Mouse (Mus musculus): ENCODE data around the gene Plscr2.

The Plscr2 gene

GRCm38 (mm10) chr9:92275486-92276207, at the start of gene Plscr2:
Gene Plscr2 (plus strand): TSS chr9:92275602.
- peak; percentile 6 for DNase-seq (ENCODE audit: low spot score)

DNA sequence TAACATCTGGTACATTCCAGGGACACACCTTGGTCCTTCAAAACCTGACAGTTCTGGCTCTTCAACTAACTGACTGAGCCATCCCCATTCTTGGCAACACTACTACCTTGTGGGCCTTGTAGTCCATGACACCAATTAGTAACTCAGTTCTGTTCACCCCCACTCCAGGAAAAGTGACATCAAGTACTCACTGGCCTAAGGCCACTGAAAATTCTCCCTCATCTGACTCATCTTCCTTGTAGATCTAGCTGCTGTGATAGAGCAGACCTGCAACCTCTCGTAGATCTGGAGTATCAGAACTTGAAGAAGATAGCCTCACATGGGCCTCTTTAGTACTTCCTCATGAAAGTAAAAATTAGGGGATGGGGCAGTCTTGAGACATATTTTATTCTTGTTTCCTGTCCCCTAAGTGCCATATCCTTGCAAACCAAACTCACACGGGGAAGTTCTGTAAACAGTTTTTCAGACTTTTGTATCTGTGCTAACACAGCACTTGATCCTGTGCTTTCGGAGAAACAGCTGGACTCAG, 49.2 kb upstream of the Plscr2 start:
- DNase-seq (ENCODE audit: low spot score), result no peak

GRCm38 (mm10) chr9:92226795-92227194, 48.6 kb upstream of the Plscr2 start:
- no peak for DNase-seq (ENCODE audit: low spot score)

DNA sequence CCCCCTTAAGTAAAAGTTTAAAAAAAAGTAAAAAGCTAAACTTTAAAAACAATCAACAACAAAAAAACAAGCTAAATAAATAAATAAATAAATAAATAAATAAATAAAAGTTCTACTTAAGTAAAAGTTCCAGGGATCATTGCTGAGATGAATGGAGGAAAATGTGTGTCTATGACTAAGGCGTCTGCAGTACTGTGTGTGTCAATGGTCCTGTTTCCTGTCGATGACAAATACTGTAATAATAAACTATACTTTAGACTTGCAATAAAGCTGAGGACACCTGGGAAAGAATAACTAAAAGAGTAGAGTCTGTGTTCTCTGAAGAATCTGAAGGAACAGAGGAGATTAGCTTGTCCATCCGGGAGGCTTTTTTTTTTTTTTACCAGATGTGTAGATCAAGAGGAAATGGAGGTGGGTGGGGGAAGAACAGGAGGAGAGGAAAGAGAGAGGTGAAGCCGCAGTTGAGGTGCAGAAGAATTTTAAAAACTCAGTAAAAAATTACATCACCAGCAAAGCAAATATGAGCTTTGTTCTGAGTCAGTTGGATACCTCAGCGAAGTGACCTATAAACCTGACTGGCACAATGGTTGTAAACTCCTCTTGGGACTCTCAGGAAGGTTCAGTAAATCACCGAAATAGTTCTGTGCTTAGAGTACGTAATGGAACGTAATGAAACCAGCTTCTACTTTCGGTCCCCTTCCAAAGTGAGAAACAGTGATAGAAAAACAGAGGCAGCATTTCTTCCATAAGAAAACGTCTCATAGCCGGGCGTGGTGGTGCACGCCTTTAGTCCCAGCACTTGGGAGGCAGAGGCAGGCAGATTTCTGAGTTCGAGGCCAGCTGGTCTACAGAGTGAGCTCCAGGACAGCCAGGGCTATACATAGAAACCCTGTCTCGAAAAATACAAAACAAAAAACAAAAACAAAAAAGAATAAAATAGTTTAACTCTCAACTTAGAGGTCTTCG, 46.3 kb upstream of the Plscr2 start:
- DNase-seq (ENCODE audit: low spot score), result no peak

DNA sequence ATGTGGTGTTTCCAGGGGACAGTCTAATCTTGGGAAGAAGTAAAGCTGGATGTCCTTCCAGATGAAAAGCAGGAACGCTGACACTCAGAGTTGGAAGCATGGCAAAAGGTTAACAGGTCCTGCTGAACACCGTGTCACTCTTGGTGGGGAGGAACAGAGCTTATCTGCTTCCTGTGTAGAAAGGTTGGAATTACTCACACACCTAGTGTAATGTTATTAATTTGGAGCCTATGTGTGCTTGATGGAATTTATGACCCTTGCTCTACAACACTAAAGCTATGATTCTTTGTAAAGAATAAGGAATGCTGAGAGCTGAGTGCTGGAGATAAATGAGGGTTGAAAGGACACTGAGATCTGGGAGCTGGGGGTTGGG, 45.6 kb upstream of the Plscr2 start:
- DNase-seq (ENCODE audit: low spot score), result no peak

DNA sequence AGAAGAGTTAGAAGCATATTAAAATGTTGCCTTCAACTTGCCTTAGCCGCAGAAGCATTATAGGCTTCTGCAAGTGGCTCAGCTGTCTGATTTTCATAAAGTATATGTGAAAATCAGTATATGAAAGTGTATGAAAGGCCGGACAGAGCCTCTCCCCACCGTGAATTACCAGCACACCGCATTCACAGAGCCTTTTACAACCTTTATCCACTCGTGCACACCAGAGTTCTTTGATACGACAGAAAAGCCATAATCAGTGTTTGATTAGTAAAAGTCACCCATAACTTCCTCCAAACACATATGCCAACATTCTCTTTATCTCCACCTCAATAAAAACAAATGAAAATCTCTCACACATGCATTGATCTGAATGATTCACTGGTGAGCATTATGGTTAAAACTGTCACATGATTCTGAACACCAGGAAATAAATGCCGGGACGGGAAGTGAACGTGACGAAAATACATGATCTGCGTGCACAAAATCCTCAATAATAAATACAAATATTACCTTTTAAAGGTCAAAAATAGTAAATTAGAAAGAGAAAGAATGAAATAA, 40.4 kb upstream of the Plscr2 start:
- DNase-seq (ENCODE audit: low spot score), result no peak

DNA sequence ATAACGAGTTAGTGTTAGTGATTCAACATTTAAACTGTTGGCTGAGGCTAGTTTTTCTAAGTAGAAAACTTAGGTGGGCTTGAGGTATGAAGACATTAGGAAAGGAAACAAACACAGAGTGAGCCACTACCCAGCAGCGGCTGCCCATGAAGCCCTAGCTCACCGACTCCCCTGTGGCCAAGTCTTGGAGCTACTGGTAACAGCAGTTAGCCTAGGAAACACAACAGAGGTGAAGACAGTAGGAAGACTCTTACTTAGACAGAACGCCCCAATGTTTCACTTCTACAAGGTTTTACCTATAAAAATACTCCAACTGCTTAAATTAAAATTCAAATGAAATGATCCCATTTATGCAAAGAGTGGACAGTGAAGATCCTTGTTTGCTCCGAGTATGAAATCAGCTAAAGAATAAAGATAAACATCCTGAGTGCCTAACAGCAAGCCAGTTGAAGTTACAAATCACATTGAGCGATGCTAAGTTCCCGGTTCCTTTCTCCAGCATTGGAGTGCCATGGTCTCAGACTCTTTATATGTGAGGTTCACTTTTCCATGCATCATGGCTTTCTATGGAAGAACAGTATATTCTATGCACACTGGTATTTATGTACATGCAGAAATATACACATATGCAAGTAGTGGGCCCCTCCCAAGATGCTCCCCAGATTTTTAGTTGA, 26.5 kb upstream of the Plscr2 start:
- DNase-seq (ENCODE audit: low spot score), result no peak

DNA sequence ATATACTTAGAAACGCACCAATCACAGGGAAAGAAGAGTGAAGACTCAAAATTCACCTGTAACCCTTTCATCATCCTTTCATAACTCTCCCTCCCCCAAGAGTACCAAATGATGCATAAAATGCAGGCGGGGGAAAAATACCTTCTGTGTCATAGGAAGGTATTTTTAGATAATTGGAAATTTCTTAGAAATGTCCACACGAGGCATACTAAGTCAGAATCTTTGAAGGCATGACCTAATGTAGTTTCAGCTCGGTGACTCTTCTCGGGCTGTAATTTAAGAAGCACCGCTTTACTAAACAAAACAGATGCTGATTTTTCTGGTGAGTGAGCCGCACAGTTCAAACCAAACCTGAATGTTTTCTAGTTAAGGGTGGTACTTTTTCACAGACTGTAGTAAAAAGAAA, 26.0 kb upstream of the Plscr2 start, which contains the start of gene Plscr1:
Gene Plscr1, plus strand, starts transcription at position 304 of the 406 bp plus-strand sequence.
- no peak for DNase-seq (ENCODE audit: low spot score)

- peak; percentile 32 for DNase-seq (ENCODE audit: low spot score)
Observed at GRCm38 (mm10) chr9:92249987-92250772, 25.2 kb upstream of the Plscr2 start.

DNA sequence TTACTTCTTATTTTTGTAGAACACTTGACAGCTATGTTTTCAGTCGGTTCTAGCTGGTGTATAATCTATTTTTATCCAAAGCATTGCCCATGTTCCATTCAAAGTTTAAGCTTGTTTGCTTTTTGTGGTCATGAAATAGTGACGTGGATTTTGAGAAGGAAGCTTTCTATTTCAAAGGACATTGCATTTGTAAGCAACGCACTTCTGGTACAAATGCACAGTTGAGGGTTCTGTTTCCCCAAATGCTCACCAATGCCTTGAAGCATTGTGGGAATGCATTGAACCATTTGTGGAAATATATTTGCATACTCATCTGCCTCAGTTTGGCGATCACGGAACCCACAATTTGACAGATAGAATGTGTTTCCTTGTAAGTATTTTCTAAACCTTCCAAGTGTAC, 22.7 kb upstream of the Plscr2 start:
- no peak for DNase-seq (ENCODE audit: low spot score)

DNA sequence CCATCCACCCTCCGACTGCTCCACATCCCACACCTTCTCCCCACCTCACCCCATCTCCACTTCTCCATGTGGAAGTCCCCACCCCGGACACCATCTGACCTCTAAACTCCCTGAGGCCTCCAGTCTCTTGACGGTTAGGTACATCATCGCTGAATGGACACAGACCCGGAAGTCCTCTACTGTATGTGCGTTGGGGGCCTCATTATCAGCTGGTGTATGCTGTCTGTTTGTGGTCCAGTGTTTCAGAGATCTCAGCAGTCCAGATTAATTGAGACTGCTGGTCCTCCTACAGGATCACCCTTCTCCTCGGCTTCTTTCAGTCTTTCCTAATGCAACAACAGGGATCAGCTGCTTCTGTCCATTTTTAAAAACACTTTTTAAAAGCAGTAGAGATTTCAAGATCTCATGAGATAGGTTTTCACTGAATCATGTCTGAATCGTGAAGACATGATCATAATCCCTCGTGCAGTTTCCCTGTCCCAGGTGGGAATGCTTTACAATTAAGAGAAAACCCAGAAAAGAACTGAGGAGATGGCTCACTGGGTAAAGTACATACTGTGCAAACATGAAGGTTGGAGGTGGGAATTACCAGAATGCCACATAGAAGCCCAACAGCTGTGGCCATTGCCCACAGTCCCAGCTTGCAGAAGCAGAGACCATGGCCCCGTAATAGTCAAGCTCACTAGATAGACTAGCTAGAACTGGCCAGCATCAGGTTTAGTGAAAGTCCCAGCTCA, 21.6 kb upstream of the Plscr2 start:
- no peak for DNase-seq (ENCODE audit: low spot score)

GRCm38 (mm10) chr9:92260481-92261159, 14.8 kb upstream of the Plscr2 start:
- DNase-seq (ENCODE audit: low spot score), result no peak

- DNase-seq (ENCODE audit: low spot score), result no peak
Observed at GRCm38 (mm10) chr9:92265719-92266118, 9.7 kb upstream of the Plscr2 start.

GRCm38 (mm10) chr9:92266558-92267171, 8.7 kb upstream of the Plscr2 start:
- DNase-seq (ENCODE audit: low spot score), result no peak

GRCm38 (mm10) chr9:92267732-92268131, 7.7 kb upstream of the Plscr2 start:
- no peak for DNase-seq (ENCODE audit: low spot score)

DNA sequence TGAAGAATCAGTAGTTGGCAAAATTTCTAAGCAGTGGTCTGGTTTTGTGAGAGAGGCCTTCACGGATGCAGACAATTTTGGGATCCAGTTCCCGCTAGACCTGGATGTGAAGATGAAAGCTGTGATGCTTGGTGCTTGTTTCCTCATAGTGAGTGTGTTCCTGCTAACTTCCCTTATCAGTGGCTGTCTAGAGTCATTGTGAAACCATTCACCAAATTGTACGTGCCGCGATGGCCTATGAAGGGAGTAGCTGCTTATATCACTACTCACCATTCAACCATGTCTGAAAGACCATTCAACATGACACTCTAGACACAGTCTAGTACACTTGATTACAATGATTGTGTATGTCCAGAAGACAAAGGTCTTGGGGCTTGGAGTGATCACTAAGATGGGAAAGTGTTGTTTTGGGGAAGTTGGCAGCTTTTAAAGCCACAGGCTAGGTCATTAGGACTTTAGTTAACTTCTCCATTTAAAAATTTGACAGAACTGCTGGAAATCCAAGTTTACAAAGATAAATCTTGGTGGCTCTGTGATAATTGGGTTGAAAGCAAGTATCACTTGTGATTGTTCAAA, 5.5 kb upstream of the Plscr2 start:
- DNase-seq (ENCODE audit: low spot score), result no peak

DNA sequence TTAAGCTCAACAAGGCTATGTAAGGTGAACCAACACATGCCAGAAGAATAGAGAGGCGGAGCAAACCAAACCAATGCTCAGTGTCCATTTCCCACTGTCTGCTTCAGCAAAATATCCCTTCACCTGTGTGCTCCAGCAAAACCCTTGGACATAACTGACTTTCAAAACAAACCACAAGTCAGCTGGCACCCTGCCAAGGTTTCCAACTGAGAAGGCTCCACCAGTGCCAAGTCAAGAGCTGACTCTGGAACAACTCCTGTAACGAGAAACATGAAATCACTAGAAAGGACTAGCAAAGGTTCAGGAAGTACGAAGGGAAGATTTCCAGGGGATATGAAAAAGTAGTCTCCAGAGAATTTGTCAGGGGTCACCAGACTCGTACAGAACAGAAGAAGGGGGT, 4.5 kb upstream of the Plscr2 start:
- peak; percentile 51 for DNase-seq (ENCODE audit: low spot score)

- DNase-seq (ENCODE audit: low spot score), result no peak
Observed at GRCm38 (mm10) chr9:92272650-92273049, 2.8 kb upstream of the Plscr2 start.

GRCm38 (mm10) chr9:92273271-92273670, 2.1 kb upstream of the Plscr2 start:
- DNase-seq (ENCODE audit: low spot score), result no peak

All from layer of hippocampus, adult 11-12 months (tissue).